Mouse (Mus musculus): ENCODE data around the gene Bptf. TPM values are rescaled to one million over a fixed set of nuclear protein-coding genes. Genes with fewer than 3 reads are reported as not detected.
"Not testable (repeated sequence)": the region's sequence is repeated elsewhere in the genome, so short reads cannot be mapped to it uniquely, and the experiment has no call there.

Gene Bptf
- total RNA-seq, 2 experiments from 2014 or later = 27.9 to 31.3 TPM

GRCm38 (mm10) chr11:107017339-107017886, 114.5 kb downstream of the Bptf start:
- DNase-seq = no peak

DNA sequence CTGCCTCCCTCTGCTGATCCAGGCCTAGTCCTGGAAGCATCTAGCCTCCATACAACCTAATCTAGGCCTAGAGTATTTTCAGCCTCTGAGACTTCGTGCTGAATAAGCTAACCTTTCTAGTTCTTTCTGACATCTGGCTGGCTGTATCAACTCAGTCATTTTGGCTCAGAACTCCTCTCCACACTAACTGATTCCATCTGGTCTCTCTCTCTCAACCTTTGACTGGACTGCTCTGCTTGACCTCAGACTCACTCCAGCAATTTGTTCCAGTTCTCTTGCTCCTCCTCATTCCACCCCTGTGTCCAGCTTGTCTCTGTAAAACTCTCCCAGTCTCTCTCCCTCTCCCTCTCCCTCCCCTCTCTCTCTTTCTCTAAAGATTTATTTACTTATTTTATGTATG, 115.0 kb downstream of the Bptf start:
- no peak for DNase-seq

- not testable (repeated sequence) for DNase-seq
Measured at GRCm38 (mm10) chr11:107015535-107016187, 116.3 kb downstream of the Bptf start.

GRCm38 (mm10) chr11:107014597-107015309, 117.2 kb downstream of the Bptf start:
- peak in 1 of 2 experiments; percentile 53 for DNase-seq

DNA sequence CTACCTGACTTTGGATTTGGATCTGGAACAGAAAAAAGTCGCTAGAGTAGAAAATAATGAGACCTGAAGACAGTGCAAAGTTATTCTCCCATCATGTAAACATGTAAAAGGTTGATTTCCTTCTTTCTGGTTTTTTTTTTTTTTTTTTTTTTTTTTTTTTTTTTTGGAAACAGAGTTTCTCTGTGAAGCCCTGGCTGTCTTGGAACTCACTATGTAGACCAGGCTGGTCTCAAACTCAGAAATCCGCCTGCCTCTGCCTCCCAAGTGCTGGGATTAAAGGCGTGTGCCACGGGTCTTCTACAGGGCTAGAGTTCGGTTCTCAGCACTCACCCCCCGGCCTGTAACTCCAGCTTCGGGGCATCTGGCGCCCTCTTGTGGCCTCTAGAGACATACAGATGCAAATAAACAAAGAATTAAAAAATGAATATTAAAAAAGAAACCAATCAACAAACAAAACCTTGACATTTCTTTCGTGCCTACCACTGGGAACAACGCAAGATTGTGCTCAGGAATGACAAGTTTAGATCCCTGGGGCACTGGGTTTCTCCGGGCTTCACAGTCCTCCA, 117.8 kb downstream of the Bptf start:
- DNase-seq = no peak

GRCm38 (mm10) chr11:107012324-107013017, 119.5 kb downstream of the Bptf start:
- DNase-seq = peak; percentile 99 to 100

DNA sequence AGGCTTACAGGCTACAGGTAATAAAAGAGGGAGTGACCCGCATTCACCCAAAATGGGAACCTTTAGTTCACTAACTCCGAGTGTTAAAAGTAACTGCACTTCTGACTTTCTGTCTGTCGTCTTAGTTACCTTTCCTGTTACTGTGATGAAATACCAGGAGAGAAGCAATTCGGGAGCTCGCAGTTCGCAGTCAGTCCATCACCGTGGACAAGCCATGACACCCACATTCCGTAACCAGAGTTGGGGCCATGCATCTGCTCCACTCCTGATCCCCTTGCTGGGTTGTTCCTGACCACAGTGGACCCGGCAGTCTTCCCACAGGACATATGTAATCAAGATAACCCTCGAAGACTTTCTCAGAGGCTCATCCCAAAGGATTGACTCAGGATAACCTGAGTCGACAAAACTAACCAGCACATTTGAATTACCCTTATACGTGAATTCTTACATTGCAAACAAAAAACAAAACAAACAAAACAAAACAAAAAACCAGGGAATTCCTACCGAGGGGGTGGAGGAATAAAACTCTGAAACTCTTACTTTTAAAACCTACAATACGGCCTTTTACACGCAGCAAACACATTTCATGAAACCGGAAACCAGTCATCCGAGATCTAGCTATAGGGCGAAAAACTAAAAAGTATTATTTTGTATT, 120.1 kb downstream of the Bptf start:
- peak in 1 of 2 experiments; percentile 58 for DNase-seq

DNA sequence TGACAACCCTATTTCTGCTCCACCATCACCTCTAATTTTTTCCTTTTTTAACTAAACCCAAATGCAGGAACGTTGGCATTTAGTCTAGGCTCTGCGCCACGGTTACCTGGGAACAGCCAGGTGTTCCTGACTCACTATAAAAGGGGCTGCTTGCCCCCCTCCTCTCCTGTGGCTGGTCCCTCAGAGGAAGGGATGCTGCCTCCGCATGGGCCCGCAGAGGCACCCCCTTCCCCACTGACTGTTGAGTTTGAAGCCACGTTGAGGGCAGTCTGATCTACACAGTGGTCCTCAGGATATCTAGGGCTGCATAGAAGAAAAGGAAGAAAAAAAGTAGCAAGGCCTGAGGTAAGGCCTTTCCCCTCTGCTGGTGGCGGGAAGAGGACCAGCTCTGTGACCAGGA, 120.8 kb downstream of the Bptf start:
- DNase-seq = no peak

- no peak for DNase-seq
Measured at GRCm38 (mm10) chr11:107010447-107010846, 121.5 kb downstream of the Bptf start.

GRCm38 (mm10) chr11:107005538-107005937, 126.4 kb downstream of the Bptf start:
- DNase-seq = no peak

DNA sequence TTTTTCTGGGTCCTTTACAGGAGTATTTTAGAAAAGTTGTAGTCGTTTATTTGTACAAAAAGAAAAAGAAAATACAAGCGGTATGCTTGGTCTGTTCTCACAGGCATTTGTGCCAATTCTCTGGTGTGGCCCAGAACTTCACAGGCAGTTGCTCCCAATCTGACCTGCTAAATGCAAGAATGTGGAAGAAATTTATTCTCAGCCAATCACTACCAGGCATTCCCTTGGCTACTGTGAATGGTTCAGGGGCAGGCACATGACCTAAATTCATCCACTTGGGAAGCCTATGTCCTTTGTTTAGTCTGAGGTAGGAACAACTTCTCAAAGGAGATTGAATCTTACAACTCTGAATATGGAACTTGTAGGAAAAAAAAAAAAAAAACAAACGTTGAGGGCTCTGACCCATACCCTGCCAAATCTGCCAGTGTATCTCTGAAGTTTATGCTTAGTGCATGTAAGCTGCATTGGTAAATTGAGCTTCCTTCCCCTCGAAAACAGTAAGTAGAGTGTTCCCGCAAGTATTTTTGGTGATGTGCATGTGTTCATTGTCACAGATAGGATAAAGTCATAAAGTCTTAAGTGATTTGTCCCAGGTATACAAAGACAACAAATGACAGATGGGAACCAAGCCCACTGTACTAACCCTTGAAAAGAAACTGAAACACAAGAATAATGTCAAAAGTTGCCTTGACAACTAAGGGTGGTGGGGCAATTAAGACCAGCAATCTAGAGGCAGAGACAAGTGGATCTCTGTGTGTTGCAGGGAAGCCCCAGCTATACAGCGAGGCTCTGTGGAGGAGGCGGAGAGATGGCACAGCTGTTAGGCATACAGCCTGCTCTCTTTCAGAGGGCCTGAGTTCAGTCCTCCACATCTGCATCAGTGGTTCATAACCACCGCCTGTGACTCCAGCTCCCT, 129.9 kb downstream of the Bptf start:
- DNase-seq = no peak

GRCm38 (mm10) chr11:106999949-107000513, 131.9 kb downstream of the Bptf start:
- DNase-seq = no peak

- DNase-seq = peak; percentile 93 to 94
Measured at GRCm38 (mm10) chr11:106999151-106999948, 132.6 kb downstream of the Bptf start, which contains the start of gene Kpna2. Kpna2 (minus strand) TSS chr11:106999541.

DNA sequence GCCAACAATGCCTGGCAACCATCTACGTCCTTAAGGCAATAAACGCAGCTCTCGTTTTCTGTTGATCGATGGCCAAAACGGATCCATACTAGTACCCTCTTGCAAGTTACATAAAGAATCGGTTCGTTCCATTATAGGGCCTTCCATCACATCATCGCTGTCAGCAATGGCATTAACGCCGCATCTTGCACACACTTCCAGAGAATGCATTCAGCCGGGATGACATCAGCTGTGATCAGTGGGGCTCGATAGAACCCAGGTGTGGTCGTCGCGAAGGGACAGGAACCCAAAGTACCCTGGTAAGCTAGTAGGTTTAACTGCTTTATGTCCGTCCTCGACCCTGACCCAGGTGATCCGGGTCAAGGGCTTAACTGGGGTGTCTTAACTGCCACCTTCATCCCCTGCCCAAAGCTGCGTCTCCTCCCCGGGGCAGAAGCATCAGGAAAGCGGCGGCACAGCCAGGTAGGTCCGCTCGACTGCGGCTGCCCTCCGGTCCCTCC, 133.2 kb downstream of the Bptf start:
- peak in 1 of 2 experiments; percentile 60 for DNase-seq

DNA sequence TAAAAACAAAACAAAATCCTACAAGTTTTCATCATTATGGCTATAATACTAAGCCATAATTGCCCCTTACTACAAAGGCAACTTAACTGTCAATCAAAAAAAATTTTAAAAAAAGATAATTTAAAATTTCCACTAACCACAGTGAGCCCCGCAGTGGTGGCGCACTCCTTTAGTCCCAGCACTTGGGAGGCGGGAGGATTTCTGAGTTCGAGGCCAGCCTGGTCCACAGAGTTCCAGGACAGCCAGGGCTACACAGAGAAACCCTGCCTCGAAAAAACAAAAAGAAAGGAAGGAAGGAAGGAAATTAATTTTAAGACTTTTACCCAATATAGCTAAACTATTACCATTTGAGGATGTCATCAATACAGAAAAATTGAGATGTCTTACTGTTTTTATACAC, 134.0 kb downstream of the Bptf start:
- no peak for DNase-seq

- DNase-seq = not testable (repeated sequence)
Measured at GRCm38 (mm10) chr11:106996492-106996891, 135.4 kb downstream of the Bptf start.

GRCm38 (mm10) chr11:106994246-106995085, 137.5 kb downstream of the Bptf start:
- DNase-seq = peak; percentile 51 to 75

DNA sequence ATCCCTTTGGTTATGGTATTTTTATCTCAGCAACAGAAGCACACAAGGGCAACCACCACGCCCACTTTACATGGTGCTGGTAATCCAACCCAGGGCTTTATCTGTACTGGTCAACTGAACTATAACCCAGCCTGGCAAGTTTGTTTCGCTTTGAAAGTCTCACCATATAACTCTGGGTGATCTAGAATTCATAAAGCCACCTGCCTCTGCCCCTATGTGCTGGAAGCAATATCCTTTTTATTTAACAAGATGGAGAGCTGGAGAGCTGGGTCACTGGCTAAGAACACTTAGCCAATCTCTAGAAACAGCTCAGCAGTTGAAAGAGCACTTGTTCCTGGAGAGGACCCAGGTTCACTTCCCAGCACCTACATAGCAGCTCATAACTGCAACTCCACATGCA, 144.5 kb downstream of the Bptf start:
- no peak for DNase-seq
